Mouse (Mus musculus): ENCODE results near the gene Ogg1. TPM values are rescaled to one million over a fixed set of nuclear protein-coding genes. Genes with fewer than 3 reads are reported as not detected.
A peak's percentile ranks its signal among the peaks of the same experiment; 100 is the strongest.
"Not testable (repeated sequence)": the region's sequence is repeated elsewhere in the genome, so short reads cannot be mapped to it uniquely, and the experiment has no call there.

The Ogg1 gene
- total RNA-seq, 1 experiment from 2014 or later = 9.5 TPM

- no peak for ATAC-seq (ENCODE audit: extremely low read depth, insufficient number of reproducible peaks, low FRiP score, poor library complexity, severe bottlenecking)
Measured at GRCm38 (mm10) chr6:113315972-113316371, 10.8 kb upstream of the Ogg1 start.

GRCm38 (mm10) chr6:113329396-113329795 lies 2.6 kb downstream of the Ogg1 start:
- ATAC-seq (ENCODE audit: extremely low read depth, insufficient number of reproducible peaks, low FRiP score, poor library complexity, severe bottlenecking) = no peak

DNA sequence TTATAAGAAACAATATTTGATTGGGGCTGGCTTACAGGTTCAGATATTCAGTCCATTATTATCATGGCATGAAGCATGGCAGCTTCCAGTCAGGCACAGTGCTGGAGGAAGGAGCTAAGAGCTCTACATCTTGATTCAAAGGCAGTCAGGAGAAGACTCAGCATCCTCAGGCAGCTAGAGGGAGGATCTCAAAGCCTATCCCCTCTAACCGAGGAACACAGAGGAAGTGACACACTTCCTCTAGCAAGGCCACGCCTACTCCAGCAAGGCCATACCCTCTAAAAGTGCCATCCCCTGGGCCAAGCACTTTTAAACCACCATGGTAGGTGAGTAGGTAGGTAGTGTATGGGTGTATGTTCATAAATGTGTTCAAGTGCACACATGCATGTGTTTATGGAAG lies 3.8 kb downstream of the Ogg1 start:
- ATAC-seq (ENCODE audit: extremely low read depth, insufficient number of reproducible peaks, low FRiP score, poor library complexity, severe bottlenecking) = peak; percentile 51; the same call in 1 of the 2 replicates

DNA sequence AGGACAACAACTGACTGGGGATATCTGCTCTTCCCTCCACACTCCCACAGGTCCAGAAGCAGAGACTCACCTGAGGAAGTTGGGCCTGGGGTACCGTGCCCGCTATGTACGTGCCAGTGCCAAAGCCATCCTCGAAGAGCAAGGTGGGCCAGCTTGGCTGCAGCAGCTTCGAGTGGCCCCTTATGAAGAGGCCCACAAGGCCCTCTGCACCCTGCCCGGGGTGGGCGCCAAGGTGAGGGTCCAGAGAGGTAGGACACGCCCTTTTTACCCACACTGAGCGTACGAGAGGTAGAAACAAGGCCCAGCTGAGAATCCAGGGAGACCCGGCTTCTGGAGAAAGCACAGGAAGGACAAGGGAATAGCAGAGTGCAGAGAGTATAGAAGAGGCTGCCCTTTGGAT lies 4.9 kb downstream of the Ogg1 start:
- ATAC-seq (ENCODE audit: extremely low read depth, insufficient number of reproducible peaks, low FRiP score, poor library complexity, severe bottlenecking) = no peak

DNA sequence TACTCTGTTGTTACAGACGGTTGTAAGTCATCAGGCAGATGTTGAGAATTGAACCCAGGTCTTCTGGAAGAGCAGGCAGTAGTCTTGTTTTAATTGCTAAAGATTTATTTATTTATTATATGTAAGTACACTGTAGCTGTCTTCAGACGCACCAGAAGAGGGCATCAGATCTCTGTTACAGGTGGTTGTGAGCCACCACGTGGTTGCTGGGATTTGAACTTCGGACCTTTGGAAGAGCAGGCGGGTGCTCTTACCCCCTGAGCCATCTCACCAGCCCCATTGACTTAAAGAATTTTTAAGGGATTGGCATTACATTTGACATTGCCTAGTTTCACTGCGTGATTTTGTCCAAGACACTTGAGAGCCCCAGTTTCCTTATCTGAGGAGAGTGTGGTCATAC lies 6.0 kb downstream of the Ogg1 start:
- ATAC-seq (ENCODE audit: extremely low read depth, insufficient number of reproducible peaks, low FRiP score, poor library complexity, severe bottlenecking) = not testable (repeated sequence)

GRCm38 (mm10) chr6:113333137-113333950 lies 6.6 kb downstream of the Ogg1 start:
- ATAC-seq (ENCODE audit: extremely low read depth, insufficient number of reproducible peaks, low FRiP score, poor library complexity, severe bottlenecking) = no peak

DNA sequence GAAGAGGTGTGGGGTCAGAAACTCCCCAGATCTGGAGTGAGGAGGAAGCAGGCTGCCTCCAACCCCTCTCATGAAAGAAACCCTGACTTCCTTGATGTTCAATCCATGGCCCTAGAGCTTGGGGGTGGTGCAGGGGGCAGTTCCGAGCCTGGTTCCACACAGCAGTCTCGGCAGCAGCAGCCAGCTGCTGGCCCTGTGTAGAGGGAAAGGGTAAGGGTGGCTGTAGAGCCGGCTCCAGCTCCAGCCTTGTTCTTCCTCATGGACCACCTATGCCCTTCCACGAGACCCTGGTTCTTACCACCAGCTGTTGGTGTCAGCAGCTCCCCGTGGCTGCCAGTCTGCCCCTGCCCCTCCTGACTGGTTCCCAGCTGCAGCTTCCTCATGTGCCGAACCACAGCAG lies 7.4 kb downstream of the Ogg1 start:
- no peak for ATAC-seq (ENCODE audit: extremely low read depth, insufficient number of reproducible peaks, low FRiP score, poor library complexity, severe bottlenecking)

- no peak for ATAC-seq (ENCODE audit: extremely low read depth, insufficient number of reproducible peaks, low FRiP score, poor library complexity, severe bottlenecking)
Measured at GRCm38 (mm10) chr6:113336852-113337620, 10.3 kb downstream of the Ogg1 start.

GRCm38 (mm10) chr6:113341574-113341973 lies 14.8 kb downstream of the Ogg1 start:
- ATAC-seq (ENCODE audit: extremely low read depth, insufficient number of reproducible peaks, low FRiP score, poor library complexity, severe bottlenecking) = no peak

DNA sequence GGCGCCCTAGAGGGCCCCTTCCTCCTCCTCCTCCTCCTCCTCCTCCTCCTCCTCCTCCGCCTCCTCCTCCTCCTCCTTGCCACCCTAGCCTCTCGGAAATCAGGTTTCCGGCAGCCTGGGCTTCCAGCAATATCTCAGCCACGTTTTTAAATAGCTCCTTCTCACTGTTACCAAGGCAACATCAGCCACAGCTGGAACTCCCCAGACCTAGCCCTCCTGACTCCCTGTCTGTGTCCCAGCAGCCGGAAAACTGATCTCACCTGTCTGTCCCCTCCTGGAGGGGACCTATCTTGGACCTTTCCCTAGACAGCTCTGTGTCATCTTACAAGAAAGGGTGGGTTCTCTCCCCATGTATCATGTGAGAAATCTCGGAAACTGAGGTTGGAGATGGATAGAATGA lies 15.5 kb downstream of the Ogg1 start:
- no peak for ATAC-seq (ENCODE audit: extremely low read depth, insufficient number of reproducible peaks, low FRiP score, poor library complexity, severe bottlenecking)

DNA sequence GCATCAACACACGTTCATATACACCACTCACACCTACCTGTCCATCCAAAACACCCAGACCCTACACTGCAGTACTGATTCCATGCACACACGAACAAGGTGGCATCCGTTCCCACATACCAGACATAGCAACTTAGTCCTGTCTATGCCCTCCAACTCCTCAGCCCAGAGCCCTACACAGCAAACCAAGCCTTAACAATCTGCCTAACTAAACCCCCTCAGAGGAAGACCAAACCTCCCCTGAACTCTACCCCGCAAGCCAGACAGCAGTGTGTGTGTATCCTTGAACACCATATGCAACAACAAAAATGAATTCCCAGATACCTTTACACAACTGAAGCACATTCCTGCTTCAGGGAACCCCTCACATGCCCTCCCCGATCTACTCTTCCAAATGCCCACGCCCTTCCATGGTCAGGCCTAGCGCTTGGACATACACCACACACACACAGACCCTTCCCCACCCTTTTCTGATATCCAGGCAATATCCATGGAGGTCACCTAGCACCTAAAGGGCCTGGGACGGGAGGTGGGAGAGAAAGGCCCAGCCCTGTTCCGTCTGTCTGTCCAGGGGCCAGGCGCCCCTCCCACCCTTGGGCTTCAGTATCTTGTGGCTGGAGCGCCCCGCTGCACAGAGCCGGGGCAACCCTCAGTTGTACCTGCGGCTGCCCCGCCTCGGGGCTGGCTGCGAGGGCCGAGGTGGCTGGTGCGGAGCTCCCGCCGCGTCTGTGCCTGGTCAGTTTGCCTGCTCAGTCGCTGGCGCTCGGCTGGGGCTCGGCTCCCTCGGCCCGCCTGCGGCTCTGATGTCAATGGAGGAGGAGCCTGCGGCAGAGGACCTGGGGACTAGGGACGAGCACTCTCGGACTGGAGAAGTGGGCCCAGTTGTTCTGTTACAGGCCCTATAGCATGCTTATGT lies 16.7 kb downstream of the Ogg1 start, which contains the start of gene Camk1:
Gene Camk1 (minus strand): TSS at position 808 of the 916 bp plus-strand sequence.
- peak; percentile 67 for ATAC-seq (ENCODE audit: extremely low read depth, insufficient number of reproducible peaks, low FRiP score, poor library complexity, severe bottlenecking)

DNA sequence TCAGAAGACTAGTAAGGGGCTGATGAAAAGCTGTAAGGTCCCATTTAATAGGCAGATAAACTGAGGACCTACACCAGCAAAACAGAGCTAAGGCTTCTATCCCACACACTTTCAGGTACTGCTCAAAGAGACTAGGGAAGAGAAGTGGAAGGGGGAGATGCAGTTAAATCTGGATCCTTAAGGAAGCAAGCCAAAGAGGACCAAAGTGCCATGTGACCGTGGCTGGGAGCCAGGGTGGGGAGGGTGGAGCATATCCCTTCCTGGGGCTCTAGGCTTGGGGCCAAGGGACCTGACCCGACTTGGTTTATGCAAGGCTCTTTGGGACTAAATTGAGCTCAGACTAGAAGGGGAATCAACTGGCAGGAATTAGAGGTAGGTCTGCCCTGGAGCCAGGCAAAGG lies 17.5 kb downstream of the Ogg1 start:
- no peak for ATAC-seq (ENCODE audit: extremely low read depth, insufficient number of reproducible peaks, low FRiP score, poor library complexity, severe bottlenecking)

DNA sequence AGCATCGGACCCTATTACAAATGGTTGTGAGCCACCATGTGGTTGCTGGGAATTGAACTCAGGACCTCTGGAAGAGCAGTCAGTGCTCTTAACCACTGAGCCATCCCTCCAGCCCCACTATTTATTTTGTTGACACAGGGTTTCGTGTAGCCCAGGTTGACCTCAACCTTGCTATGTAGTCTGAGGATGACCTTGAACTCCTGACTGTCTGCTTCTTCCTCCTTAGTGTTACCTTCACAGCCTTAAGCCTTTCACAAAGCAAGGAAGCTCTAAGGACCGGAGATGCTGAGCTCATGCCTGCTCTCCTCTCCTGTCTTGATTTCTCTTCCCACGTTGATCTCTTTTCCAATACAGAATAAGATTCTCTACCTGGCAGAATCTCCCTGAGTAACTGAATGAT lies 20.1 kb downstream of the Ogg1 start:
- ATAC-seq (ENCODE audit: extremely low read depth, insufficient number of reproducible peaks, low FRiP score, poor library complexity, severe bottlenecking) = no peak

DNA sequence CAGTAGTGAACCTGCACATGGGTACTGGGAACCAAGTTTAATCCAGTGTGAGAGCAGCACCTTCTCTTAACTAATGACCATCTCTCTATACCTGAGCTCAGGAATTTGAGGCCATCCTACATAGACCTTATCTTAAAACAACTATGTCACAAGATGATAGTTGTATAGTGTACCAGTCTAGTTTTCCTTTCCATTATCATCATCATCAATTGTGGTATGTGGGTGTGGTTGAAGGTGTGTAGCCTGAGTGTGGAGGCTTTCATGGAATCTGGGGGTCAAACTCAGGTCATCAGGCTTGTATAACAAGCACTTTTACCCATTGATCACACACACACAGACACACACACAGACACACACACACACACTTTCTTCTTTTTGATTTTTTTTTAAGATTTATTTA lies 23.8 kb downstream of the Ogg1 start:
- no peak for ATAC-seq (ENCODE audit: extremely low read depth, insufficient number of reproducible peaks, low FRiP score, poor library complexity, severe bottlenecking)

DNA sequence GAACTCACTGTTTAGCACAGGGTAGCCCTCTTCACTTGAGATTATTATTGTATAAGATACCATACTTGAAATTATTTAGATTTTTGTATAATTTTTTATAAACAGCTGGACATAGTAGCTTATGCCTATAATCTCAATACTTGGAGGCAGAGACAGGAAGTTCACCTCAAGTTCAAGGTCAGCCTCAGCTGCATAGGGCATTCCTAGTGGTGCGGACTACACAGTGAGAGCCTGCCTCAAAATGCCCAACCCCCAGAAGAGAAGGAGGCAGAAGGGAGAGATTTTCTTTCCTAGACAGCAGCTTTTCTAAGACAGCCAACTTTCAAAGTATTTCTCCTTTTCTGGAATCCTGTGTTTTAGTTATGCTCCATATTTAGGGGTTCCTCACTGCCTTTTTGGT lies 24.4 kb downstream of the Ogg1 start:
- ATAC-seq (ENCODE audit: extremely low read depth, insufficient number of reproducible peaks, low FRiP score, poor library complexity, severe bottlenecking) = no peak

GRCm38 (mm10) chr6:113351653-113352052 lies 24.9 kb downstream of the Ogg1 start:
- peak; percentile 44; the same call in 1 of the 2 replicates for ATAC-seq (ENCODE audit: extremely low read depth, insufficient number of reproducible peaks, low FRiP score, poor library complexity, severe bottlenecking)

DNA sequence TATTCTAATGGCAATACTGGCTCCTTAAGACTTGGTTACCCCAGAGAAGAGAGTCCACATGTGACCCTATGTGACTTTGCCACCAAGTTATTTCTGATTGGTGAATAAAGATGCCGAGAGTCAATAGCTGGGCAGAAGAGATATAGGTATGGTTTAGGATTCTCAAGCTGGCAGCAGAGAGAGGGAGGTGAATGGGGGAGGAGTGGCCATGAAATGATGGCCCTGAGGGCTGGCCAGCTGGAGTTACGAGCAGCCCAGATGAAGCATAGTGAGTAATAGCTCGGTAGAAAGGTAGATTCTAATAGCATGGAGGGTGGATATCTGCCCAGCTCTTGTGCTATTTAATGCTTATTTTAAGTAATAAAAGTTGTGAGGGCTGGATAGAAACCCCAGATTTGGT lies 26.0 kb downstream of the Ogg1 start:
- ATAC-seq (ENCODE audit: extremely low read depth, insufficient number of reproducible peaks, low FRiP score, poor library complexity, severe bottlenecking) = no peak

- ATAC-seq (ENCODE audit: extremely low read depth, insufficient number of reproducible peaks, low FRiP score, poor library complexity, severe bottlenecking) = no peak
Measured at GRCm38 (mm10) chr6:113353696-113354095, 26.9 kb downstream of the Ogg1 start.

GRCm38 (mm10) chr6:113361476-113361875 lies 34.7 kb downstream of the Ogg1 start:
- ATAC-seq (ENCODE audit: extremely low read depth, insufficient number of reproducible peaks, low FRiP score, poor library complexity, severe bottlenecking) = no peak
